Mouse (Mus musculus) small intestine, adult 2 months (tissue): ENCODE measurements around the gene Mrpl27. TPM values are rescaled to one million over a fixed set of nuclear protein-coding genes. Genes with fewer than 3 reads are reported as not detected.

Experiments used
- H3K27ac ChIP-seq: fragments of 200-500 bp; 2 replicates; pipeline ENCODE4 v1.5.1; 2012; ENCODE audit warnings: low read depth, low read length, control low read depth, inconsistent platforms; ENCODE audit not compliant: insufficient read depth
- H3K27me3 ChIP-seq: fragments of 200-500 bp; 2 replicates; pipeline ENCODE4 v1.6.1; 2012; ENCODE audit warnings: mild to moderate bottlenecking, moderate library complexity, low read length, inconsistent platforms; ENCODE audit not compliant: control insufficient read depth, insufficient read depth
- H3K36me3 ChIP-seq: fragments of 200-500 bp; 2 replicates; pipeline ENCODE4 v1.6.1; 2012; ENCODE audit warnings: mild to moderate bottlenecking, low read length, control low read depth, inconsistent platforms; ENCODE audit not compliant: control insufficient read depth, insufficient read depth
- H3K4me1 ChIP-seq: fragments of 200-500 bp; 2 replicates; pipeline ENCODE4 v1.6.1; 2012; ENCODE audit warnings: low read length, inconsistent platforms, mixed read lengths; ENCODE audit not compliant: control insufficient read depth, insufficient read depth, insufficient read length
- H3K4me3 ChIP-seq: fragments of 200-500 bp; 2 replicates; pipeline ENCODE4 v1.5.1; 2012; ENCODE audit warnings: low read depth, mild to moderate bottlenecking, control low read depth, inconsistent platforms, low read length, moderate library complexity
- CTCF ChIP-seq: fragments of 200-500 bp; IDR thresholded peaks from 2 replicates; pipeline ENCODE4 v1.5.1; 2012; ENCODE audit warnings: low read depth, mild to moderate bottlenecking, control low read depth, inconsistent platforms, low read length, moderate library complexity, mixed read lengths; ENCODE audit not compliant: insufficient replicate concordance, insufficient read length; ENCODE audit errors: extremely low read depth
- POLR2A ChIP-seq: fragments of 200-500 bp; IDR thresholded peaks from 2 replicates; pipeline ENCODE4 v1.6.1; 2012; ENCODE audit warnings: low read depth, mild to moderate bottlenecking, control low read depth, inconsistent platforms, low read length, moderate library complexity
- WGBS: fragments of 180-500 bp; shearing (Covaris S2); methylation state at CpG from one replicate; pipeline ENCODE4 v1.1.7; 2018; 5-methylcytosine and 5-hydroxymethylcytosine counted together
- polyA plus RNA-seq: library from polyadenylated mRNA; depleted of rRNA; stranded (reverse); fragments of >200 nt; gene quantifications from 2 replicates; pipeline ENCODE4 v1.2.3, GENCODE M21; 2012; rRNA removed

Mrpl27 gene
- 25.8 and 45.7 TPM in 2 replicates for polyA plus RNA-seq

DNA sequence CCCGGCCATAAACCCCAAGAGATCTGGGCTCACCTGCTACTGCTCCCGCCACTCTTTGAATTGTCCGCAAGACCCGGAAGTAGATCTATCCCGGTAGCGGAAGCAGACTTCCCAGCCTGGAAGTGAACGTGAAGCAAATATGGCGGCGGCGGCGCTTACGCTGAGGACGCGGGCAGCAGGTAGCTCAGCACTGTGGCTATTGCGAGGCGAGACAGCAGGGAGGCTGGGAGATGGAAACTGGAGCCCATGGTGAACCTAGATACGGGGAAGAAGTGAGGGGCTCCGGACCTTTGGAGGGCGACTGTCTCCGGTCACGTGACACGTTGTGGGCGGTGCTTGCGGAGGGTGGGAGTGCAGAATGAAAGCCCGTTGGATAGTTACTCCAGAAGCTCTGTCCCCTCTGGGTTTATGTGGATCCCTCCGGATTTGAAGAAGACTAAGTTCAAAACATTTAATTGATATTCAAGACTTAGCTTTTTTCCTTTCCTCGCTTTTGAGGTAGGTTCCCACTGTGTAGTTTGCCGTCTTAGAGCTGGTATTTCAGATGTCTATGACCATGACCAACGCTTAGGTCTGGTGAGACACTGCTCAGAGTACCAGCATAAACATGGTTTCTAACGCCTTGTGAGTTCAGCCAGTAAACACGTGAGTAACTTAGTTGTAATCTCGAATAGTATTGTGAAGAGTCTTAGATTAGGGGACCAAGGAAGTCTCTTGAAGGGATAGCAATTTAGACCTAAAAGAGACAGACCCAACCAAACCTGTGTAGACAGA, at the start of gene Mrpl27, which contains the start of gene Eme1:
TSS of gene Mrpl27 (plus strand) at position 105 of the 774 bp plus-strand sequence.
TSS of gene Eme1 (minus strand) at position 302 of the 774 bp plus-strand sequence.
- H3K27me3 ChIP-seq, result no peaks in the 10 kb centered on the region
- peaks cover 5% of the 10 kb centered on the region for H3K4me1 ChIP-seq
- under 1% methylated on average over 32 of the region's 32 CpGs for WGBS
- H3K36me3 ChIP-seq, result peaks cover 17% of the 10 kb centered on the region
- peak within 1 kb of the TSS; percentile 98 for H3K4me3 ChIP-seq
- no peak for TF ChIP-seq CTCF
- peak; percentile 69; the same call in 1 of the 2 replicates for TF ChIP-seq POLR2A
- H3K27ac ChIP-seq, result peak within 1 kb of the TSS; percentile 97

DNA sequence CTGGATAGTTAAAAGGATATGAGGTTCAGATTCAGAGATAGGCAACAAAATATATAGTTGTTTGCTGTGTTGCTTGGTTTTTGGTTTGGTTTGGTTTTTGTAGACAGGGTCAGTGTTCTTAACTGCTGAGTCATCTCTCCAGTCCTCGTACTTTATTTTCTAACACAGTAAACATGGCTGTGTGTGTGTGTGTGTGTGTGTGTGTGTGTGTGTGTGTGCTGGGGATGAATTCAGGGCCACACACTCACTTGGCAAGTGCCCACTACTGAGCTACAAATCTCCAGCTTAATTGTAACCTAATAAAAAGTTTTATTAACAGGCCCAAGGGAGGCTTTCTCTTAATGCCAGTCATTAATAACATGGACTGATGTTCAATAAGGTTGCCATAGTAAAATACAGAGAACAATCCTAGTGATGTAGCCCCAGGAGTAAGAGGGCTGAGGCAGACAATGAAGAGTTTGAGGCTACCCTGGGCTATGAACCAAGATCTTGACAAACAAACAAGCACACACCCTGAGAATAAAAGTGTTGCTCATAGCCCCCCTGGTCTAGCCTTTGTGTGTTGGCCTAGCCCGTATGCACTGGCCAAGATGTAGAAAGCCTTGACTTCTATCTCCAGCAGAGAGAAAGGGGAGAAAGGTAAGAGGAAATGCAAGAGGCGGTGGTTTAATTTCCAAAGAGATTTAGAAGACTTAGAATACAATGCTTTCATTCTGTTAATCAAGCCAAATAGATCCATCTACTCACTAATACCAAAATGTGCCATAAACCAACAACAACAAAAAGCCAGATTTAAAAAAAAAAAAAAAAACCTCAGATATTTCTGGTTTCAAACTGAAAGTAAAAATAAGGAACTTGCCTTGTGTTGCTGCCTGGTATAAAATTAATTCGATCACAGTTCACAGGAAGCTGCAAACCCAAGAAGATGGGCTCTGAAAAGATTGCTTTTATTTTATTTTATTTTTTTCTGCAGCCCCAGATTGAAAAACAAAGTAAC, 42.5 kb upstream of the Mrpl27 start:
- Histone ChIP-seq H3K4me3 (no peak overlapping the region), H3K27ac (peak overlapping the region; percentile 29; the same call in 1 of the 2 replicates), H3K27me3 (no peaks in the 10 kb centered on the region), H3K36me3 (no peaks in the 10 kb centered on the region), H3K4me1 (peaks cover 5% of the 10 kb centered on the region)
- WGBS, result 63% methylated on average over 4 of the region's 4 CpGs
- TF ChIP-seq POLR2A (no peak), CTCF (no peak)

DNA sequence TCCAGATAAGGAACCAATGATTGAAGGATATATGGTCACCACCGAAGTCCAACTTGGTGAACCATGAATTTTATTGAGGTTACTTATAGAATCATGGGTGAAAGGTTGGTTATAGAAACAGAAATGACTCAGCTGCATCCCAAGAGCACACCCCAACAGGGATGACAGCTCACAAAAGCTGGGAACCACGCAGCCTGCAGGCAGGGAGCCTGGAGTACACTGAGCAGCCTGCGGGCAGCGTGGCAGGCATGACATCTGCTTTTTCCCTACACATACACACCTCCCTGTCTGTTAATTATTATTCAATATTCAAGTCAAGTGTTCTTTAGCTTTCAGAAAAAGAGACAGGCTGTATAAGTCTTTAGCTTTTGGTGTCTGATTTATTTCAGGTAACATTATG, 39.0 kb upstream of the Mrpl27 start:
- Histone ChIP-seq H3K36me3 (no peaks in the 10 kb centered on the region), H3K27me3 (no peaks in the 10 kb centered on the region), H3K4me3 (no peak overlapping the region), H3K27ac (0 out of 2 replicates have a peak overlapping the region, but pooled peaks have one; percentile 18), H3K4me1 (peaks cover 5% of the 10 kb centered on the region)
- TF ChIP-seq POLR2A (no peak), CTCF (no peak)
- WGBS, result 28% methylated on average over 4 of the region's 4 CpGs

DNA sequence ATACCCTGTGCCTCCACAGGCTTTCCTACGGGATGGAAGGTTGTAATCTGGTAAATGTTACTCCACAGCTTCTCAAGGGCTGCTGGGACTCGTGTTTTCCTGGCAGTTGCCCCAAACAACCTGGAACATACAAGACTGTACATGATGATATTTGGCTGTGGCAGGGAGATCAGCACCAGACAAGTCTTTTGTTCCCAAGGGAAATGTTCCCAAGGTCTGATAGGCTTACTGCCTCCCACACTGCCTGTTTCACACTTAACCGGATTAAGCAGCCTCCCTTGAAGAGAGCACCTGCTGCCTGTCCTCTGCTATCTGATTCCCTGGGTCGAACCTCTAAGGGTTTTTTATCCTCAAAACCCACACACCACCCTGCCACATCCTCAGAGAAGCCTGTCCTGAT, 38.1 kb upstream of the Mrpl27 start:
- no peak for TF ChIP-seq CTCF
- TF ChIP-seq POLR2A, result no peak
- 56% methylated on average over 4 of the region's 4 CpGs for WGBS
- Histone ChIP-seq H3K27me3 (no peaks in the 10 kb centered on the region), H3K27ac (no peak overlapping the region), H3K4me1 (peaks cover 5% of the 10 kb centered on the region), H3K36me3 (no peaks in the 10 kb centered on the region), H3K4me3 (no peak overlapping the region)

DNA sequence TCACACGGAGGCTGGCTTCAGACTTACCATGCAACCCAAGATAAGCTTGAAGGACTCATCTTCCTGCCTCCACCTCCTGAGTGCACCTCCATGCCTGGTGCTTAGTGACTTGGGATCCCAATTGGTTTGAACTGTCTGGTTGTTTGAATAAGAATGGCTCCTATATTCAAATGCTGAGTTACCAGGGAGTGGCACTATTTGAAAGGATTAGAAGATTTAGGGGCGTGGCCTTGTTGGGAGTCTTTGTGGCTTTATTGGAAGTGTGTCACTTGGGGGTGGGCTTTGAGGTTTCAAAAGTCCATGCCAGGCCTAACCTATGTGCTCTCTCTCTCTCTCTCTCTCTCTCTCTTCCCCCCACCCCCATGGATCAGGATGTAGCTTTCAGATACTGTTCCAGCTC, 35.9 kb upstream of the Mrpl27 start:
- WGBS, result 93% methylated on average over 2 of the region's 2 CpGs
- no peak overlapping the region for H3K4me3 ChIP-seq
- H3K4me1 ChIP-seq, result peaks cover 8% of the 10 kb centered on the region
- H3K27ac ChIP-seq, result no peak overlapping the region
- H3K36me3 ChIP-seq, result no peaks in the 10 kb centered on the region
- TF ChIP-seq POLR2A (no peak), CTCF (no peak)
- no peaks in the 10 kb centered on the region for H3K27me3 ChIP-seq

DNA sequence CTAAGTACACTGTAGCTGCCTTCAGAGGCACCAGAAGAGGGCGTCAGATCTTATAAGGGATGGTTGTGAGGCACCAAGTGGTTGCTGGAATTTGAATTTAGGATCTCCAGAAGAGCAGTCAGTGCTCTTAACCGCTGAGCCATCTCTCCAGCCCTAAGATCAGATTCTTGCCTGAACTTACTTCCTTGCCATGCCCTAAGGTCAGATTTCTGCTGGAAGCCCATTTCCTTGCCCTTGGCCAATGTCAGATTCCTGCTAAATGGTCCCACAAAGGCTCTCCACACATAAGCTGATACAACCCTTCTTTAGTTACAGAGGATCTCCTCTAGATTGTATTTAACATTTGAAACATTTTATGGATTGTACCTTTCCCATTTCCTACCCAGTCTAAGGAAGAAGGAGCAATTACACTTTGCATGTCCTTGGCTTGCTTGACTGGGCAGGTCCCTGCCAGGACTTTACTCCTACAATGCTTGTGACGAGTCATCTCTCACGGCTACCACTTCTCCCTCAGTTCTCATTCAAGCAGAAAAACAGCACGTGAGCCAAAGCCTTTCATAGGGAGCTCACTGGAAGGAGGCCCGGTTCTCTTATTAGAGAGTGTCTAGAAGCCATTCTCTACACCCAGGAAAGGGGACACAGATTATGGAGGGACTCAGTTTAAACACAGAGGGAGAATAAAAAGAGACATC, 32.7 kb upstream of the Mrpl27 start:
- Histone ChIP-seq H3K27me3 (no peaks in the 10 kb centered on the region), H3K4me1 (peaks cover 3% of the 10 kb centered on the region), H3K4me3 (no peak overlapping the region), H3K36me3 (no peaks in the 10 kb centered on the region), H3K27ac (peak overlapping the region; percentile 20; the same call in 1 of the 2 replicates)
- TF ChIP-seq CTCF (no peak), POLR2A (no peak)
- 53% methylated on average over 6 of the region's 6 CpGs for WGBS
